Mouse (Mus musculus): Measurements from ENCODE around the gene Ncaph2. TPM values are rescaled to one million over a fixed set of nuclear protein-coding genes. Genes with fewer than 3 reads are reported as not detected.
A peak's percentile ranks its signal among the peaks of the same experiment; 100 is the strongest.

Gene Ncaph2
- 180 and 188 TPM in 2 replicates for polyA plus RNA-seq (2016; fragmentation: Nextera tagmentation; extraction: Ambion mirVana)

- peaks cover 70% of the 10 kb centered on the region for H3K36me3 ChIP-seq (replicated peaks)
- peaks cover 37% of the 10 kb centered on the region for H3K4me1 ChIP-seq
- no peaks in the 10 kb centered on the region for H3K27me3 ChIP-seq (replicated peaks; ENCODE audit: low read depth, poor library complexity, severe bottlenecking)
- peak within 1 kb of the TSS; percentile 88 for H3K4me3 ChIP-seq
- no peaks in the 10 kb centered on the region for H3K9me3 ChIP-seq
- peak; percentile 98 for DNase-seq (ENCODE audit: low spot score)
- under 1% methylated on average over 64 of the region's 64 CpGs for WGBS
- peak within 1 kb of the TSS; percentile 96 for H3K27ac ChIP-seq (replicated peaks)
Observed at GRCm38 (mm10) chr15:89355241-89356187, at the start of gene Ncaph2, which contains the start of gene Lmf2. Gene Ncaph2 (plus strand): TSS chr15:89355719. Gene Lmf2 (minus strand): TSS chr15:89355659.

- H3K4me3 ChIP-seq = no peak overlapping the region
- H3K27ac ChIP-seq (replicated peaks) = no peak overlapping the region
- H3K27me3 ChIP-seq (replicated peaks; ENCODE audit: low read depth, poor library complexity, severe bottlenecking) = no peaks in the 10 kb centered on the region
- WGBS = 90% methylated on average over 1 of the region's 1 CpGs
- peaks cover 8% of the 10 kb centered on the region; the same call in 1 of the 2 replicates for H3K4me1 ChIP-seq
- H3K9me3 ChIP-seq = no peaks in the 10 kb centered on the region
- H3K36me3 ChIP-seq (replicated peaks) = peaks cover 70% of the 10 kb centered on the region
- no peak for DNase-seq (ENCODE audit: low spot score)
Observed at GRCm38 (mm10) chr15:89305966-89306365, 49.6 kb upstream of the Ncaph2 start.

- H3K36me3 ChIP-seq (replicated peaks) = peaks cover 55% of the 10 kb centered on the region
Observed at GRCm38 (mm10) chr15:89307461-89307860, 48.1 kb upstream of the Ncaph2 start.

GRCm38 (mm10) chr15:89308406-89309139 is 46.9 kb upstream of the Ncaph2 start:
- Histone ChIP-seq H3K27ac (replicated peaks) (no peak overlapping the region), H3K36me3 (replicated peaks) (peaks cover 44% of the 10 kb centered on the region), H3K27me3 (replicated peaks; ENCODE audit: low read depth, poor library complexity, severe bottlenecking) (no peaks in the 10 kb centered on the region), H3K4me3 (no peak overlapping the region), H3K9me3 (no peaks in the 10 kb centered on the region), H3K4me1 (peaks cover 22% of the 10 kb centered on the region)
- no peak for DNase-seq (ENCODE audit: low spot score)
- WGBS = 85% methylated on average over 7 of the region's 7 CpGs

More at GRCm38 (mm10) chr15:89307461-89307860, 48.1 kb upstream of the Ncaph2 start:
- Histone ChIP-seq H3K27ac (replicated peaks) (no peak overlapping the region), H3K27me3 (replicated peaks; ENCODE audit: low read depth, poor library complexity, severe bottlenecking) (no peaks in the 10 kb centered on the region), H3K4me3 (no peak overlapping the region), H3K4me1 (peaks cover 11% of the 10 kb centered on the region), H3K9me3 (no peaks in the 10 kb centered on the region)
- DNase-seq (ENCODE audit: low spot score) = no peak
- WGBS = 89% methylated on average over 13 of the region's 13 CpGs

- 78% methylated on average over 6 of the region's 6 CpGs for WGBS
- DNase-seq (ENCODE audit: low spot score) = no peak
- no peaks in the 10 kb centered on the region for H3K9me3 ChIP-seq
Observed at GRCm38 (mm10) chr15:89309962-89310498, 45.5 kb upstream of the Ncaph2 start.

GRCm38 (mm10) chr15:89313359-89313758 is 42.2 kb upstream of the Ncaph2 start:
- no peaks in the 10 kb centered on the region for H3K9me3 ChIP-seq
- H3K27ac ChIP-seq (replicated peaks) = no peak overlapping the region
- H3K36me3 ChIP-seq (replicated peaks) = no peaks in the 10 kb centered on the region
- H3K27me3 ChIP-seq (replicated peaks; ENCODE audit: low read depth, poor library complexity, severe bottlenecking) = no peaks in the 10 kb centered on the region
- 77% methylated on average over 4 of the region's 4 CpGs for WGBS
- DNase-seq (ENCODE audit: low spot score) = no peak
- H3K4me3 ChIP-seq = peak overlapping the region; percentile 98
- H3K4me1 ChIP-seq = peaks cover 32% of the 10 kb centered on the region

More at GRCm38 (mm10) chr15:89309962-89310498, 45.5 kb upstream of the Ncaph2 start:
- H3K27me3 ChIP-seq (replicated peaks; ENCODE audit: low read depth, poor library complexity, severe bottlenecking) = no peaks in the 10 kb centered on the region
- peaks cover 30% of the 10 kb centered on the region for H3K36me3 ChIP-seq (replicated peaks)
- H3K4me3 ChIP-seq = no peak overlapping the region
- H3K27ac ChIP-seq (replicated peaks) = no peak overlapping the region
- peaks cover 32% of the 10 kb centered on the region for H3K4me1 ChIP-seq

GRCm38 (mm10) chr15:89314107-89314506 is 41.4 kb upstream of the Ncaph2 start:
- Histone ChIP-seq H3K36me3 (replicated peaks) (no peaks in the 10 kb centered on the region), H3K4me1 (peaks cover 32% of the 10 kb centered on the region), H3K27me3 (replicated peaks; ENCODE audit: low read depth, poor library complexity, severe bottlenecking) (no peaks in the 10 kb centered on the region), H3K27ac (replicated peaks) (peak overlapping the region; percentile 88), H3K4me3 (peak overlapping the region; percentile 98), H3K9me3 (no peaks in the 10 kb centered on the region)
- 34% methylated on average over 3 of the region's 3 CpGs for WGBS
- DNase-seq (ENCODE audit: low spot score) = no peak

GRCm38 (mm10) chr15:89314511-89315189 is 40.9 kb upstream of the Ncaph2 start:
- peak; percentile 50 for DNase-seq (ENCODE audit: low spot score)
- H3K36me3 ChIP-seq (replicated peaks) = no peaks in the 10 kb centered on the region
- peaks cover 32% of the 10 kb centered on the region for H3K4me1 ChIP-seq
- no peaks in the 10 kb centered on the region for H3K27me3 ChIP-seq (replicated peaks; ENCODE audit: low read depth, poor library complexity, severe bottlenecking)
- WGBS = under 1% methylated on average over 58 of the region's 58 CpGs
- H3K9me3 ChIP-seq = no peaks in the 10 kb centered on the region
- H3K27ac ChIP-seq (replicated peaks) = peak overlapping the region; percentile 88
- peak overlapping the region; percentile 98 for H3K4me3 ChIP-seq

GRCm38 (mm10) chr15:89315190-89315731 is 40.3 kb upstream of the Ncaph2 start, which contains the start of gene Sbf1:
Gene Sbf1 (minus strand): TSS chr15:89315311.
- Histone ChIP-seq H3K27ac (replicated peaks) (peak within 1 kb of the TSS; percentile 88), H3K4me3 (peak within 1 kb of the TSS; percentile 98), H3K36me3 (replicated peaks) (no peaks in the 10 kb centered on the region), H3K9me3 (no peaks in the 10 kb centered on the region), H3K4me1 (peaks cover 27% of the 10 kb centered on the region), H3K27me3 (replicated peaks; ENCODE audit: low read depth, poor library complexity, severe bottlenecking) (no peaks in the 10 kb centered on the region)
- WGBS = under 1% methylated on average over 37 of the region's 37 CpGs
- peak; percentile 98 for DNase-seq (ENCODE audit: low spot score)

- Histone ChIP-seq H3K36me3 (replicated peaks) (no peaks in the 10 kb centered on the region), H3K4me1 (peaks cover 24% of the 10 kb centered on the region), H3K9me3 (no peaks in the 10 kb centered on the region), H3K27ac (replicated peaks) (no peak overlapping the region), H3K4me3 (peak overlapping the region; percentile 98; the same call in 1 of the 2 replicates), H3K27me3 (replicated peaks; ENCODE audit: low read depth, poor library complexity, severe bottlenecking) (0 out of 2 replicates have a peak, but pooled peaks cover 6% of the 10 kb centered on the region)
- peak; percentile 43 for DNase-seq (ENCODE audit: low spot score)
- 62% methylated on average over 11 of the region's 11 CpGs for WGBS
Observed at GRCm38 (mm10) chr15:89316146-89316545, 39.4 kb upstream of the Ncaph2 start.

GRCm38 (mm10) chr15:89321264-89321663 is 34.3 kb upstream of the Ncaph2 start:
- Histone ChIP-seq H3K27ac (replicated peaks) (no peak overlapping the region), H3K4me3 (no peak overlapping the region), H3K9me3 (no peaks in the 10 kb centered on the region), H3K4me1 (peaks cover 9% of the 10 kb centered on the region), H3K27me3 (replicated peaks; ENCODE audit: low read depth, poor library complexity, severe bottlenecking) (peaks cover 36% of the 10 kb centered on the region), H3K36me3 (replicated peaks) (no peaks in the 10 kb centered on the region)
- 86% methylated on average over 8 of the region's 8 CpGs for WGBS
- no peak for DNase-seq (ENCODE audit: low spot score)
